Mouse (Mus musculus) heart, adult 2 months (tissue): ENCODE measurements around the gene Igtp. TPM values are rescaled to one million over a fixed set of nuclear protein-coding genes. Genes with fewer than 3 reads are reported as not detected.

Source experiments
- DNase-seq, 2 experiments: peaks; one replicate each; pipeline ENCODE4 v3.0.0; 2021
- H3K27ac ChIP-seq: fragments of 200-600 bp; 2 replicates; pipeline ENCODE4 v1.8.1; 2022
- H3K27me3 ChIP-seq: fragments of 200-500 bp; 2 replicates; pipeline ENCODE4 v1.6.1; 2012; ENCODE audit warnings: mild to moderate bottlenecking, low read length, inconsistent platforms, mixed read lengths; ENCODE audit not compliant: control insufficient read depth, insufficient read depth
- H3K36me3 ChIP-seq: fragments of 200-500 bp; 2 replicates; pipeline ENCODE4 v1.6.1; 2012; ENCODE audit warnings: low read length, inconsistent platforms; ENCODE audit not compliant: control insufficient read depth, insufficient read depth
- H3K4me1 ChIP-seq: fragments of 200-500 bp; 2 replicates; pipeline ENCODE4 v1.6.1; 2011; ENCODE audit warnings: low read length; ENCODE audit not compliant: control insufficient read depth, insufficient read depth
- H3K4me3 ChIP-seq: fragments of 200-600 bp; 2 replicates; pipeline ENCODE4 v1.8.1; 2022
- H3K79me2 ChIP-seq: fragments of 200-500 bp; replicated peaks from 2 replicates; pipeline ENCODE4 v1.6.1; 2012; ENCODE audit warnings: mild to moderate bottlenecking, inconsistent platforms, low read length, moderate library complexity, mixed read lengths; ENCODE audit not compliant: control insufficient read depth, insufficient read depth
- H3K9ac ChIP-seq: fragments of 200-500 bp; 2 replicates; pipeline ENCODE4 v1.6.1; 2012; ENCODE audit warnings: low read depth, mild to moderate bottlenecking, control low read depth, inconsistent platforms, low read length, mixed read lengths
- CTCF ChIP-seq: fragments of 200-600 bp; IDR thresholded peaks from 2 replicates; pipeline ENCODE4 v1.8.1; 2022; ENCODE audit warnings: antibody characterized with exemption, mild to moderate bottlenecking, moderate library complexity
- EP300 ChIP-seq: fragments of 200-500 bp; IDR thresholded peaks from 2 replicates; pipeline ENCODE4 v1.6.1; 2011; ENCODE audit warnings: low read depth, low read length, control low read depth; ENCODE audit not compliant: insufficient read depth
- POLR2A ChIP-seq: fragments of 200-500 bp; IDR thresholded peaks from 2 replicates; pipeline ENCODE4 v1.6.1; 2011; ENCODE audit warnings: mild to moderate bottlenecking, low read depth, low read length, control low read depth; ENCODE audit not compliant: insufficient read depth
- WGBS: fragments of 180-500 bp; shearing (Covaris S2); methylation state at CpG from one replicate; pipeline ENCODE4 v1.1.7; 2018; 5-methylcytosine and 5-hydroxymethylcytosine counted together
- intact Hi-C: fragments of 180-260 bp; cut with DNase I; formaldehyde crosslinking; loops from one replicate; pipeline ENCODE4 v1.15.1; 2025
- polyA plus RNA-seq: library from polyadenylated mRNA; depleted of rRNA; stranded (reverse); fragments of >200 nt; gene quantifications from 2 replicates; pipeline ENCODE4 v1.2.3, GENCODE M21; 2012
- total RNA-seq, 2 experiments: library from RNA; stranded (reverse); gene quantifications; 2 replicates each; pipeline ENCODE4 v1.2.3; 2021

The Igtp gene
- total and polyA plus RNA-seq, 3 experiments = 9.3 to 14.1 (median 12.4) TPM

DNA sequence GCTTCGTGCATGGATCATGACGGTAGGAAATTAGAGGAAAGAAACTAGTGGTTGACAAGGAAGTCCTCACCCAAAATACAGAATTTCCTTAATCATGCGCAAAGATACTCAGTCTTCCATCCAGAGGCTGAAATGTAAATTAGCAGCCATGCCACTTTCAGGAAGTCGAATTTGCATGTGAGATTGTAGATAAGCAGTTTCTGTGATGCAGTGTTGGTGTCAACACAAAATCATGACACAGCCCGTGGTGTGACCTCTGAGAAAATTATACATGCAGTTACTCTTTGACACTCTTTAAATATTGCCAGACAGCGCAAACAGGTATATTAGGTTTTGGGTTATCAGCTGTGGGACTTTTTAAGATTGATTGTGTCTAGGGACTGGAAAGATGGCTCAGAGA lies 9.7 kb upstream of the Igtp start:
- Histone ChIP-seq H3K36me3 (no peaks in the 10 kb centered on the region), H3K27me3 (no peaks in the 10 kb centered on the region), H3K27ac (no peak overlapping the region), H3K79me2 (no peaks in the 10 kb centered on the region), H3K9ac (no peak overlapping the region), H3K4me1 (peaks cover 5% of the 10 kb centered on the region), H3K4me3 (no peak overlapping the region)
- WGBS = 87% methylated on average over 6 of the region's 6 CpGs
- TF ChIP-seq EP300 (no peak), POLR2A (no peak), CTCF (no peak)
- DNase-seq = no peak
- intact Hi-C loops = no loop called here

DNA sequence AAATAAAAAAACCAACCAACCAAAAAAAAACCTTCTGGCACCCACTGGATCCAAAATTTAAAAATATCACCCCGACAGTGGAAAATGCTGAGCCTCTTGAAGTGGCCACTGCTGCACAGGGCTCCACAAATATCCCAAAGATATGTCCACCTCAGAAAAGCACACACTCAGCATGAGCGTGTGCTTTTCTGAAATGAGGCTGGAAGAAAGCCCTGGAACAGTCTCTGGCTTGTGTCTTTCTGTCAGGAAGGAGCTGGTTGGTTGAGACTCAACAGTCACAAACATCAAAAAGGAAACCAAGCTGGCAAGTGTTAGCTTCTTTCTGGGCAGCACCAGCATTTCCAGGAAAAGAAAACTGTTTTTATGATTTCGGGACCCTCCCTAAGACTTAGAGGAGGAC lies 6.0 kb upstream of the Igtp start:
- DNase-seq = peak in 1 of 2 experiments; percentile 44
- 18% methylated on average over 3 of the region's 3 CpGs for WGBS
- TF ChIP-seq EP300 (0 out of 2 replicates have a peak, but pooled peaks have one; percentile 8), POLR2A (no peak), CTCF (no peak)
- Histone ChIP-seq H3K36me3 (no peaks in the 10 kb centered on the region), H3K79me2 (no peaks in the 10 kb centered on the region), H3K9ac (no peak overlapping the region), H3K27me3 (no peaks in the 10 kb centered on the region), H3K4me1 (peaks cover 5% of the 10 kb centered on the region), H3K27ac (peak overlapping the region; percentile 63), H3K4me3 (peak overlapping the region; percentile 8; the same call in 1 of the 2 replicates)
- intact Hi-C loops = no loop called here

DNA sequence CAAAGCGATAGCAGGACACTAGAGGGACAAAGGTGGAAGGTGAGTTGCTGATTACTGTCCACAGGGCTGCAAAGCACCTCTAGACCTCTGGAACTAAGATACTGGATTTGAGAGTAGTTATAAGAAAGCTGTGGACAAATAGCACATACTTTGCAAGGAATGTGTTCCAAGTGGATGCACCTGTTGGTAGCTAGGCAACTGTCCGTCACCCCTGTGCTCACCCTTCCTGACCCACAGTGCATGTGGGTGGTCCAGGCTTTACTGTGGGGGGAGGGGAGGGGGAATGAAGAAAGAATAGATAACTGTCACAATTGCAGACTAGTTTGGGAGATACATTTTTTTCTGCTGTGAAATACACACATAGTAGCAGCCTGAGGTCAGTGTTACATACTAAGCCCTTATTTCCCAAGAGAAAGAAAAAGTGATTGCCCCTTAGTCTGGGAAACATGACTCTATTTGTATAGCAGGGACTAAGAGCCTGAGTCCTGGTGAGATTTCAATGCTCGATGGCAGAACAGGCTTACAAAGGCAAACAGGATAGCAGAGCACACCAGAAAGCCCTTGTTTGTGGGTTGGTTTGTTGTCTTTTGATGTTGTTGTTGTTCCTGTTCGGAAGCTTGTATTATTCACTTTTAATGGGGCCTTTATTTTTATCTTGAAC lies 5.4 kb upstream of the Igtp start:
- Histone ChIP-seq H3K27me3 (no peaks in the 10 kb centered on the region), H3K27ac (peak overlapping the region; percentile 63), H3K9ac (no peak overlapping the region), H3K36me3 (no peaks in the 10 kb centered on the region), H3K79me2 (no peaks in the 10 kb centered on the region), H3K4me1 (peaks cover 7% of the 10 kb centered on the region), H3K4me3 (no peak overlapping the region)
- intact Hi-C loops = no loop called here
- WGBS = 36% methylated on average over 4 of the region's 4 CpGs
- no peak for TF ChIP-seq CTCF
- no peak for TF ChIP-seq POLR2A
- TF ChIP-seq EP300 = no peak
- no peak for DNase-seq

DNA sequence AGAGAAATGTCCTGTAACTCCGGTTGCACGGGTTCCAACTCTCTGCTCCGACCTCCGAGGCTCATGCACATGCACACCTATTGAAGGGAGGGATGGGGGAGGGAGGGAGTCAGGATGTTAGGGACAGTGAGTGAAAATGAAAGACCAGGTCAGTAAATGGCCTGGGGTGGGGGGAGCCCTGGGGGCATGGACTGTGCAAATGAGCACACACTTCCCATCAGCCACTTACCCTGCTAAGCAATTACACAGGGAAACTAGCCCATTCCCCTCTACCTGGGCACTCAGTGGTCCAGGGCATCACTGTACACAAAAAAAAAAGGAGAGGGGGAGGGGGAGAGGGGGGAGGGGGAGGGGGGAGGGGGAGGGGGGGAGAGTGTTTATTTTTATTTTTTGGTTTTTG lies 693 bp upstream of the Igtp start:
- Histone ChIP-seq H3K4me1 (peaks cover 16% of the 10 kb centered on the region), H3K36me3 (no peaks in the 10 kb centered on the region), H3K4me3 (peak overlapping the region; percentile 85), H3K79me2 (peaks cover 1% of the 10 kb centered on the region; the same call in 1 of the 2 replicates), H3K9ac (no peak overlapping the region), H3K27ac (peak overlapping the region; percentile 91; the same call in 1 of the 2 replicates), H3K27me3 (no peaks in the 10 kb centered on the region)
- intact Hi-C loops = no loop called here
- no peak for TF ChIP-seq POLR2A
- TF ChIP-seq EP300 = no peak
- TF ChIP-seq CTCF = no peak
- WGBS = 92% methylated on average over 4 of the region's 4 CpGs
- DNase-seq = no peak

DNA sequence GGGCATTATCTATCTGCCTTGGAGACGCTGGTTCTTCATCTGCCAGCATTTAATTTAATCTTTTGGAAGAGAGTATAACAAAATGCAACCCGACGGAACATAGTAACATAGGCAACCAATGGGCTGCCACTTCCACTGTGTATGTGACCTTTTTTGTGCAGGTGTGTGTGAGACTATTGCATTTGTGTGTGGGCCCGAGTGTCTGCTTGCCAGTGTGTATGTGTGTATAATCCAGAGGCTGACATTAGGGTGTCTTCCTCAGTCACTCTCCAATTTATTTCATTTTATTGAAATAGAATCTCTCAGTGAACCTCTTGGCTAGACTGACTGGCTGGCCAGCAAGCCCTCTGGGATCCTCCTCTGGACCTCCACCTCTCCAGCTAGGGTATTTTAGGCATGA lies 870 bp downstream of the Igtp start:
- Histone ChIP-seq H3K27ac (peak overlapping the region; percentile 91), H3K4me1 (peaks cover 12% of the 10 kb centered on the region), H3K27me3 (no peaks in the 10 kb centered on the region), H3K36me3 (no peaks in the 10 kb centered on the region), H3K9ac (peak overlapping the region; percentile 60), H3K4me3 (peak overlapping the region; percentile 85), H3K79me2 (peaks cover 1% of the 10 kb centered on the region; the same call in 1 of the 2 replicates)
- WGBS = 72% methylated on average over 4 of the region's 4 CpGs
- TF ChIP-seq POLR2A (no peak), CTCF (no peak)
- DNase-seq = no peak
- intact Hi-C loops = loop anchor here (2.0 kb wide), 2 partner anchors 15 to 25 kb away; no protein-coding TSS in a partner anchor

DNA sequence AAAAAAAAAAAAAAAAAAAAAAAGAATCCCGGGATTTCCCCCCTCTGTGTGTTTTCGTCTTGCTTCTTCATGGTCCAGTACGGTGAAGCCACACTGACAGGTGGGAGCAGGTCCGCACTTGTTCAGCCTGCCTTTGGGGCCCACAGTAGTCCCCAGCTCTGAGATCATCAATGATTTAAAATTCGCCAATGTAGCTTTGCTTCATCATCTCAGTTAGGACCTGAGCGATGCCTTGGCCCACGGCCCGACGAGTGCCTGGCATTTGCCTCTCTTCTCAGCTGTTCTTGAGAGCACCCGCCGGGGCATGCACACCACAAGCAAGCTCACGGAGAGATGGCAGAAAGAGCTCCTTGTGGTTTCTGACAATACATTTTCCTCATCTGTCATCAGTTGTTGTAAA lies 1.7 kb downstream of the Igtp start:
- no peak for TF ChIP-seq CTCF
- TF ChIP-seq POLR2A = no peak
- TF ChIP-seq EP300 = no peak
- intact Hi-C loops = loop anchor here (2.0 kb wide), 2 partner anchors 14 to 24 kb away; no protein-coding TSS in a partner anchor
- no peak overlapping the region for H3K9ac ChIP-seq
- peaks cover 12% of the 10 kb centered on the region for H3K4me1 ChIP-seq
- H3K36me3 ChIP-seq = no peaks in the 10 kb centered on the region
- no peak overlapping the region for H3K27ac ChIP-seq
- H3K27me3 ChIP-seq = no peaks in the 10 kb centered on the region
- H3K4me3 ChIP-seq = no peak overlapping the region
- no peak for DNase-seq
- WGBS = 77% methylated on average over 12 of the region's 12 CpGs
- peaks cover 1% of the 10 kb centered on the region; the same call in 1 of the 2 replicates for H3K79me2 ChIP-seq
